Mouse (Mus musculus): ENCODE results near the gene Sap18b.

GRCm38 (mm10) chr8:95822699-95823098 is 2.4 kb upstream of the Sap18b start:
- TF ChIP-seq POLR2A (IDR thresholded peaks at IDR 0.05; ENCODE audit: insufficient read length, low read depth) (no peak), MAX (IDR thresholded peaks at IDR 0.05; ENCODE audit: low read depth) (no peak), MYOD1 (IDR thresholded peaks at IDR 0.05; ENCODE audit: control insufficient read depth in 1 of 3, insufficient read length in 2 of 3, low read depth in 2 of 3) (no peak), USF1 (IDR thresholded peaks at IDR 0.05; ENCODE audit: low read depth) (no peak), REST (IDR thresholded peaks at IDR 0.05; ENCODE audit: insufficient read depth, insufficient read length) (no peak), MYOG (IDR thresholded peaks at IDR 0.05; ENCODE audit: control insufficient read depth in 1 of 3, insufficient read depth in 1 of 3, insufficient read length in 2 of 3, low read depth in 2 of 3) (no peak), E2F4 (IDR thresholded peaks at IDR 0.05; ENCODE audit: insufficient read depth) (no peak), SRF (IDR thresholded peaks at IDR 0.05; ENCODE audit: control insufficient read depth, insufficient read length, low read depth) (no peak), CEBPB (IDR thresholded peaks at IDR 0.05; ENCODE audit: insufficient read depth, poor library complexity, severe bottlenecking) (no peak)
